Mouse (Mus musculus) embryonic facial prominence, embryonic 12.5 days (tissue): ENCODE results near the gene Sh3glb1. TPM values are rescaled to one million over a fixed set of nuclear protein-coding genes. Genes with fewer than 3 reads are reported as not detected.

ENCODE experiments used
- ATAC-seq: fragments of 200-750 bp; cut with Nextera tagmentation; 2 replicates; pipeline ENCODE4 v1.8.0; 2017; ENCODE audit not compliant: insufficient number of reproducible peaks, insufficient read depth, low FRiP score, low TSS enrichment
- H3K27ac ChIP-seq: fragments of 300-500 bp; sonication (generic); 2 replicates; pipeline ENCODE4 v1.5.1; 2016; ENCODE audit warnings: mild to moderate bottlenecking
- H3K27me3 ChIP-seq: fragments of 300-500 bp; sonication (generic); 2 replicates; pipeline ENCODE4 v1.6.1; 2016; ENCODE audit warnings: mild to moderate bottlenecking, moderate library complexity
- H3K36me3 ChIP-seq: fragments of 300-500 bp; sonication (generic); 2 replicates; pipeline ENCODE4 v1.6.1; 2016; ENCODE audit warnings: mild to moderate bottlenecking
- H3K4me1 ChIP-seq: fragments of 300-500 bp; sonication (generic); 2 replicates; pipeline ENCODE4 v1.6.1; 2016
- H3K4me2 ChIP-seq: fragments of 300-500 bp; sonication (generic); replicated peaks from 2 replicates; pipeline ENCODE4 v1.6.1; 2016; ENCODE audit warnings: mild to moderate bottlenecking, moderate library complexity
- H3K4me3 ChIP-seq: fragments of 300-500 bp; sonication (generic); 2 replicates; pipeline ENCODE4 v1.5.1; 2016; ENCODE audit warnings: mild to moderate bottlenecking
- H3K9ac ChIP-seq: fragments of 300-500 bp; sonication (generic); 2 replicates; pipeline ENCODE4 v1.6.1; 2016; ENCODE audit warnings: mild to moderate bottlenecking, moderate library complexity
- H3K9me3 ChIP-seq: fragments of 300-500 bp; sonication (generic); 2 replicates; pipeline ENCODE4 v1.6.1; 2016; ENCODE audit warnings: mild to moderate bottlenecking, moderate library complexity
- WGBS: fragments of 180-500 bp; shearing (Covaris S2); methylation state at CpG from one replicate; pipeline ENCODE4 v1.1.7; 2016; 5-methylcytosine and 5-hydroxymethylcytosine counted together
- polyA plus RNA-seq: library from polyadenylated mRNA; unstranded; fragments of >200 nt; fragmentation: Nextera tagmentation; extraction: Ambion mirVana; gene quantifications from 2 replicates; pipeline ENCODE4 v1.2.1, GENCODE M21; 2016

Sh3glb1 gene
- polyA plus RNA-seq, 1 experiment from 2014 or later, result 99.2 TPM

GRCm38 (mm10) chr3:144711607-144712206, 8.4 kb downstream of the Sh3glb1 start:
- WGBS, result 81% methylated on average over 6 of the region's 6 CpGs
- Histone ChIP-seq H3K4me3 (no peak overlapping the region), H3K27me3 (no peaks in the 10 kb centered on the region), H3K9me3 (no peaks in the 10 kb centered on the region), H3K27ac (no peak overlapping the region), H3K4me2 (no peak overlapping the region), H3K9ac (no peak overlapping the region), H3K36me3 (peaks cover 27% of the 10 kb centered on the region), H3K4me1 (no peaks in the 10 kb centered on the region)
- ATAC-seq, result no peak

- no peak for ATAC-seq
- H3K4me1 ChIP-seq, result no peaks in the 10 kb centered on the region
- H3K9ac ChIP-seq, result no peak overlapping the region
- no peaks in the 10 kb centered on the region for H3K9me3 ChIP-seq
- no peak overlapping the region for H3K4me3 ChIP-seq
- no peak overlapping the region for H3K27ac ChIP-seq
- H3K4me2 ChIP-seq, result no peak overlapping the region
- 87% methylated on average over 5 of the region's 5 CpGs for WGBS
- peaks cover 34% of the 10 kb centered on the region for H3K36me3 ChIP-seq
- no peaks in the 10 kb centered on the region for H3K27me3 ChIP-seq
Observed at GRCm38 (mm10) chr3:144708612-144709011, 11.5 kb downstream of the Sh3glb1 start.

- Histone ChIP-seq H3K4me1 (no peaks in the 10 kb centered on the region), H3K36me3 (peaks cover 29% of the 10 kb centered on the region), H3K4me2 (no peak overlapping the region), H3K4me3 (no peak overlapping the region), H3K27me3 (no peaks in the 10 kb centered on the region), H3K27ac (no peak overlapping the region), H3K9ac (no peak overlapping the region), H3K9me3 (no peaks in the 10 kb centered on the region)
- 91% methylated on average over 6 of the region's 6 CpGs for WGBS
- ATAC-seq, result no peak
Observed at GRCm38 (mm10) chr3:144703959-144704358, 16.2 kb downstream of the Sh3glb1 start.

GRCm38 (mm10) chr3:144698790-144699433, 21.2 kb downstream of the Sh3glb1 start:
- H3K4me1 ChIP-seq, result no peaks in the 10 kb centered on the region
- no peak for ATAC-seq
- no peak overlapping the region for H3K9ac ChIP-seq
- H3K27ac ChIP-seq, result no peak overlapping the region
- no peaks in the 10 kb centered on the region for H3K27me3 ChIP-seq
- WGBS, result 84% methylated on average over 5 of the region's 5 CpGs
- no peak overlapping the region for H3K4me2 ChIP-seq
- H3K36me3 ChIP-seq, result peaks cover 42% of the 10 kb centered on the region
- H3K9me3 ChIP-seq, result no peaks in the 10 kb centered on the region
- H3K4me3 ChIP-seq, result no peak overlapping the region

GRCm38 (mm10) chr3:144697942-144698341, 22.2 kb downstream of the Sh3glb1 start:
- no peak overlapping the region for H3K9ac ChIP-seq
- H3K4me1 ChIP-seq, result no peaks in the 10 kb centered on the region
- WGBS, result 88% methylated on average over 3 of the region's 3 CpGs
- H3K27me3 ChIP-seq, result no peaks in the 10 kb centered on the region
- no peak overlapping the region for H3K4me2 ChIP-seq
- no peaks in the 10 kb centered on the region for H3K9me3 ChIP-seq
- no peak overlapping the region for H3K4me3 ChIP-seq
- H3K36me3 ChIP-seq, result peaks cover 49% of the 10 kb centered on the region
- ATAC-seq, result no peak
- H3K27ac ChIP-seq, result no peak overlapping the region

- WGBS, result 67% methylated on average over 5 of the region's 5 CpGs
- Histone ChIP-seq H3K27ac (no peak overlapping the region), H3K36me3 (peaks cover 50% of the 10 kb centered on the region), H3K4me2 (no peak overlapping the region), H3K4me1 (no peaks in the 10 kb centered on the region), H3K9me3 (no peaks in the 10 kb centered on the region), H3K27me3 (no peaks in the 10 kb centered on the region), H3K9ac (no peak overlapping the region), H3K4me3 (no peak overlapping the region)
- no peak for ATAC-seq
Observed at GRCm38 (mm10) chr3:144697154-144697553, 23.0 kb downstream of the Sh3glb1 start.

GRCm38 (mm10) chr3:144694941-144695340, 25.2 kb downstream of the Sh3glb1 start:
- Histone ChIP-seq H3K27me3 (no peaks in the 10 kb centered on the region), H3K4me2 (no peak overlapping the region), H3K4me1 (no peaks in the 10 kb centered on the region), H3K9me3 (no peaks in the 10 kb centered on the region), H3K9ac (no peak overlapping the region), H3K36me3 (peaks cover 53% of the 10 kb centered on the region), H3K4me3 (no peak overlapping the region), H3K27ac (no peak overlapping the region)
- ATAC-seq, result no peak
- 86% methylated on average over 7 of the region's 7 CpGs for WGBS

GRCm38 (mm10) chr3:144694040-144694439, 26.1 kb downstream of the Sh3glb1 start:
- H3K36me3 ChIP-seq, result peaks cover 49% of the 10 kb centered on the region
- H3K27ac ChIP-seq, result no peak overlapping the region
- no peak for ATAC-seq
- H3K27me3 ChIP-seq, result no peaks in the 10 kb centered on the region
- H3K9me3 ChIP-seq, result no peaks in the 10 kb centered on the region
- no peak overlapping the region for H3K9ac ChIP-seq
- 92% methylated on average over 10 of the region's 10 CpGs for WGBS
- no peak overlapping the region for H3K4me2 ChIP-seq
- peaks cover 3% of the 10 kb centered on the region; the same call in 1 of the 2 replicates for H3K4me1 ChIP-seq
- H3K4me3 ChIP-seq, result no peak overlapping the region

- Histone ChIP-seq H3K4me1 (peaks cover 3% of the 10 kb centered on the region; the same call in 1 of the 2 replicates), H3K4me2 (no peak overlapping the region), H3K9ac (no peak overlapping the region), H3K9me3 (no peaks in the 10 kb centered on the region), H3K4me3 (no peak overlapping the region), H3K36me3 (peaks cover 46% of the 10 kb centered on the region), H3K27ac (no peak overlapping the region), H3K27me3 (no peaks in the 10 kb centered on the region)
- WGBS, result 57% methylated on average over 3 of the region's 3 CpGs
- no peak for ATAC-seq
Observed at GRCm38 (mm10) chr3:144692052-144692451, 28.1 kb downstream of the Sh3glb1 start.

- peak; percentile 78 for ATAC-seq
- Histone ChIP-seq H3K27ac (no peak overlapping the region), H3K4me1 (peaks cover 3% of the 10 kb centered on the region; the same call in 1 of the 2 replicates), H3K9ac (no peak overlapping the region), H3K4me3 (no peak overlapping the region), H3K4me2 (no peak overlapping the region), H3K9me3 (no peaks in the 10 kb centered on the region), H3K27me3 (no peaks in the 10 kb centered on the region), H3K36me3 (peaks cover 30% of the 10 kb centered on the region)
- WGBS, result 15% methylated on average over 11 of the region's 11 CpGs
Observed at GRCm38 (mm10) chr3:144689236-144689635, 30.9 kb downstream of the Sh3glb1 start.

GRCm38 (mm10) chr3:144688284-144688683, 31.9 kb downstream of the Sh3glb1 start:
- H3K4me3 ChIP-seq, result no peak overlapping the region
- H3K4me2 ChIP-seq, result no peak overlapping the region
- no peaks in the 10 kb centered on the region for H3K9me3 ChIP-seq
- 86% methylated on average over 8 of the region's 8 CpGs for WGBS
- no peak overlapping the region for H3K9ac ChIP-seq
- peaks cover 20% of the 10 kb centered on the region; the same call in 1 of the 2 replicates for H3K36me3 ChIP-seq
- no peaks in the 10 kb centered on the region for H3K27me3 ChIP-seq
- no peak overlapping the region for H3K27ac ChIP-seq
- H3K4me1 ChIP-seq, result peaks cover 3% of the 10 kb centered on the region; the same call in 1 of the 2 replicates
- ATAC-seq, result no peak

- no peak overlapping the region for H3K4me2 ChIP-seq
- H3K9ac ChIP-seq, result no peak overlapping the region
- no peaks in the 10 kb centered on the region for H3K9me3 ChIP-seq
- no peak overlapping the region for H3K4me3 ChIP-seq
- H3K4me1 ChIP-seq, result peaks cover 3% of the 10 kb centered on the region; the same call in 1 of the 2 replicates
- WGBS, result 88% methylated on average over 9 of the region's 9 CpGs
- ATAC-seq, result no peak
- H3K36me3 ChIP-seq, result peaks cover 16% of the 10 kb centered on the region; the same call in 1 of the 2 replicates
- H3K27ac ChIP-seq, result no peak overlapping the region
- no peaks in the 10 kb centered on the region for H3K27me3 ChIP-seq
Observed at GRCm38 (mm10) chr3:144687618-144688017, 32.5 kb downstream of the Sh3glb1 start.
